In genomic region chr1:131801071-131801470, GRCm38 (mm10) we compare ENCODE assay signal across 18 mouse cellular contexts. TPM values are rescaled to one million over a fixed set of nuclear protein-coding genes. Genes with fewer than 3 reads are reported as not detected.
"Had no signal": no experiment of that assay in that cellular context is flagged by ENCODE, and none has a peak within 500 bp of the region (broad histone marks: within the 10 kb centered on the region; RNA-seq: fewer than 3 reads in every experiment).

No protein-coding gene starts in this region.

- DNase-seq: retina, postnatal 1 day; right cerebral cortex, adult 18-20 months; right cerebral cortex, postnatal 14 days; right cerebral cortex, postnatal 25 days; right cerebral cortex, postnatal 4 days; spleen, adult 18-20 months; thymus, adult 18-20 months; thymus, adult 2 months; thymus, postnatal 14 days; thymus, postnatal 25 days; thymus, postnatal 36 days; thymus, postnatal 4 days had no signal

- H3K4me1 ChIP-seq: stomach, embryonic 15.5 days had no signal

- H3K27ac ChIP-seq: neural tube, embryonic 13.5 days; neural tube, embryonic 15.5 days; stomach, embryonic 15.5 days; stomach, postnatal 0 days had no signal

- H3K4me3 ChIP-seq: neural tube, embryonic 13.5 days; neural tube, embryonic 15.5 days; stomach, embryonic 15.5 days had no signal

- H3K27me3 ChIP-seq: neural tube, embryonic 15.5 days; stomach, embryonic 15.5 days had no signal

- H3K36me3 ChIP-seq: neural tube, embryonic 13.5 days; neural tube, embryonic 15.5 days; stomach, embryonic 15.5 days had no signal

- H3K9me3 ChIP-seq: neural tube, embryonic 13.5 days; neural tube, embryonic 15.5 days; stomach, embryonic 15.5 days had no signal

- H3K4me2 ChIP-seq: neural tube, embryonic 13.5 days; neural tube, embryonic 15.5 days; stomach, embryonic 15.5 days had no signal

- H3K9ac ChIP-seq: neural tube, embryonic 13.5 days; neural tube, embryonic 15.5 days; stomach, embryonic 15.5 days had no signal

RNA-seq across cellular contexts. Expression of gene Slc26a9, which starts 57.2 kb away (rescaled TPM):
- polyA plus RNA-seq: neural tube, embryonic 13.5 days; small intestine, adult 2 months; urinary bladder, adult 2 months had no signal
